Mouse (Mus musculus): ENCODE results near the gene Itgb3.

DNA sequence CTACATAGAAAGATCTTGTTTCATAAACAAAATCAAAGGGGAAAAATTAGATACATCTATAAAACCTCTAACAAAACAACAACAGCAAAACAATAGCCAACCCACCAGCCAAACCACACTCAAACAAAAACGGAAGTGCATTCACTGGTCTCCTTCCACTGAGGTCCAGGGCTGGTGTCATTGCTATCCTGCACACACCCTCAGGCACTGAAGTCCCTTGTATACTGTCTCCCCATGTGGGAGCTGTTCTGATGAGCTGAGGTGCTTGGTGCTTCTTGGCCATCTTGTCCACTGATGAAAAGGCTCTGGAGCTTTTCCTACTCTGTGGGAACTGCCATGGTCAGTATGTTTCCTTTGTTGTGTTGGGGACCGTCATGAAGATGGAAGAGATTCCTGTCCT, 19.3 kb upstream of the Itgb3 start:
- TF ChIP-seq CTCF (IDR thresholded peaks at IDR 0.05; ENCODE audit: borderline replicate concordance, control insufficient read depth, extremely low read depth, insufficient read depth, low read length, poor library complexity) = no peak
- no peak for TF ChIP-seq POLR2A (IDR thresholded peaks at IDR 0.05; ENCODE audit: control insufficient read depth, extremely low read depth, insufficient read depth, low read length, poor library complexity)

Measured in thymus, adult 2 months (tissue).